Mouse (Mus musculus) bone marrow, adult 2 months (tissue): Measurements from ENCODE around the gene Trappc6a.

Source experiments
- CTCF ChIP-seq: fragments of 200-500 bp; IDR thresholded peaks from 2 replicates; pipeline ENCODE4 v1.5.1; 2011; ENCODE audit warnings: low read length, control low read depth; ENCODE audit not compliant: control insufficient read depth, insufficient read depth
- POLR2A ChIP-seq: fragments of 200-500 bp; IDR thresholded peaks from 2 replicates; pipeline ENCODE4 v1.6.1; 2011; ENCODE audit warnings: low read depth, mild to moderate bottlenecking, control low read depth, low read length, borderline replicate concordance; ENCODE audit not compliant: control insufficient read depth

DNA sequence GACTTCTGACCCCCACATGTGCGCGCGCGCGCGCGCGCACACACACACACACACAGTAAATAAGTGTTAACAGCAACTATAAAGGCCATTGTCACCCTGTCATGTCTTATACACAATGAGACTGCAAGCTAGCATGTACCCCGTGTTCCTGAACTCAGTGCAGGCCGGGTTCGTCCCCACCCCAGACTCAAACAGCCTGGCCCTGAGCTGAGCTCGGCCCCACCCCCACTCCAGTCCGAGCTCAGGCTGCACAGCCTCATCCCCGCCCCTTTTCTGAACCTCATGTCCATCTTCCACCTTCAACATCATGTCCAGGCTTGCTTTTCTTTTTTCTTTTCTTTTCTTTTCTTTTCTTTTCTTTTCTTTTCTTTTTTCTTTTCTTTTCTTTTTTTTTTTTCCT is 37.9 kb upstream of the Trappc6a start:
- TF ChIP-seq CTCF (no peak), POLR2A (no peak)
